Mouse (Mus musculus) embryo, embryonic 9.5 days (tissue): Measurements from ENCODE around the gene Armc8.

ENCODE experiments used
- DNase-seq: peaks from one replicate; pipeline ENCODE4 v3.0.0-alpha.2; 2017; ENCODE audit errors: extremely low spot score

Gene Armc8

GRCm38 (mm10) chr9:99447323-99447722 is 121.4 kb downstream of the Armc8 start:
- DNase-seq, result no peak

GRCm38 (mm10) chr9:99446259-99446658 is 122.4 kb downstream of the Armc8 start:
- no peak for DNase-seq

GRCm38 (mm10) chr9:99444590-99445178 is 124.0 kb downstream of the Armc8 start:
- peak; percentile 33 for DNase-seq

- no peak for DNase-seq
Observed at GRCm38 (mm10) chr9:99441647-99442433, 126.9 kb downstream of the Armc8 start.

GRCm38 (mm10) chr9:99440941-99441340 is 127.8 kb downstream of the Armc8 start:
- DNase-seq, result no peak

- no peak for DNase-seq
Observed at GRCm38 (mm10) chr9:99439064-99439463, 129.6 kb downstream of the Armc8 start.

- no peak for DNase-seq
Observed at GRCm38 (mm10) chr9:99437781-99438565, 130.7 kb downstream of the Armc8 start.

GRCm38 (mm10) chr9:99437031-99437764 is 131.5 kb downstream of the Armc8 start, which contains the start of gene Mras:
TSS of gene Mras (minus strand) at chr9:99437381.
- DNase-seq, result no peak

GRCm38 (mm10) chr9:99436182-99437030 is 132.3 kb downstream of the Armc8 start:
- DNase-seq, result peak; percentile 64

GRCm38 (mm10) chr9:99435619-99436181 is 133.0 kb downstream of the Armc8 start:
- no peak for DNase-seq

- no peak for DNase-seq
Observed at GRCm38 (mm10) chr9:99434892-99435618, 133.6 kb downstream of the Armc8 start.

- DNase-seq, result no peak
Observed at GRCm38 (mm10) chr9:99432478-99432877, 136.2 kb downstream of the Armc8 start.

GRCm38 (mm10) chr9:99431963-99432362 is 136.7 kb downstream of the Armc8 start:
- DNase-seq, result no peak

GRCm38 (mm10) chr9:99431346-99431745 is 137.4 kb downstream of the Armc8 start:
- no peak for DNase-seq

- DNase-seq, result no peak
Observed at GRCm38 (mm10) chr9:99430806-99431205, 137.9 kb downstream of the Armc8 start.

- no peak for DNase-seq
Observed at GRCm38 (mm10) chr9:99429845-99430244, 138.9 kb downstream of the Armc8 start.

GRCm38 (mm10) chr9:99428601-99429331 is 139.9 kb downstream of the Armc8 start:
- no peak for DNase-seq
